Mouse (Mus musculus) heart, postnatal 0 days (tissue): Measurements from ENCODE around the gene Comtd1.

ENCODE experiments used
- CTCF ChIP-seq: IDR thresholded peaks from 2 replicates; pipeline ENCODE4 v1.5.1; 2016; ENCODE audit warnings: antibody characterized with exemption, control low read depth, low read depth
- EP300 ChIP-seq: IDR thresholded peaks from 2 replicates; pipeline ENCODE4 v1.6.1; 2016; ENCODE audit warnings: antibody characterized with exemption, low read depth

GRCm38 (mm10) chr14:21856886-21857285 is 8.1 kb upstream of the Comtd1 start:
- TF ChIP-seq CTCF (no peak), EP300 (no peak)
